Mouse (Mus musculus): ENCODE data around the gene Vasn.

GRCm38 (mm10) chr16:4606431-4607084, 33.2 kb upstream of the Vasn start:
- TF ChIP-seq CTCF (IDR thresholded peaks at IDR 0.05; ENCODE audit: borderline replicate concordance, insufficient read depth, low read length) (peak; percentile 37; the same call in 1 of the 2 replicates), POLR2A (IDR thresholded peaks at IDR 0.05; ENCODE audit: low read depth, low read length) (no peak)
